Mouse (Mus musculus) cortical plate, adult 2 months (tissue): ENCODE measurements around the gene Hnf1b. TPM values are rescaled to one million over a fixed set of nuclear protein-coding genes. Genes with fewer than 3 reads are reported as not detected.

Source experiments
- H3K27ac ChIP-seq: fragments of 200-500 bp; 2 replicates; pipeline ENCODE4 v1.5.1; 2012; ENCODE audit warnings: low read length, control low read depth, inconsistent platforms; ENCODE audit not compliant: insufficient read depth
- H3K4me1 ChIP-seq: fragments of 200-500 bp; 2 replicates; pipeline ENCODE4 v1.6.1; 2011; ENCODE audit warnings: low read length; ENCODE audit not compliant: control insufficient read depth, insufficient read depth
- H3K4me3 ChIP-seq: fragments of 200-500 bp; 2 replicates; pipeline ENCODE4 v1.5.1; 2011; ENCODE audit warnings: mild to moderate bottlenecking, low read length, control low read depth; ENCODE audit not compliant: insufficient read depth
- CTCF ChIP-seq: fragments of 200-500 bp; IDR thresholded peaks from 2 replicates; pipeline ENCODE4 v1.5.1; 2011; ENCODE audit warnings: mild to moderate bottlenecking, control low read depth, low read length; ENCODE audit not compliant: insufficient read depth; ENCODE audit errors: extremely low read depth
- POLR2A ChIP-seq: fragments of 200-500 bp; IDR thresholded peaks from 2 replicates; pipeline ENCODE4 v1.6.1; 2011; ENCODE audit warnings: mild to moderate bottlenecking, low read length, control low read depth; ENCODE audit not compliant: insufficient read depth; ENCODE audit errors: extremely low read depth
- polyA plus RNA-seq: library from polyadenylated mRNA; depleted of rRNA; stranded (reverse); fragments of >200 nt; gene quantifications from 2 replicates; pipeline ENCODE4 v1.2.3, GENCODE M21; 2012

Gene Hnf1b
- polyA plus RNA-seq, 1 experiment: 0.04 TPM

GRCm38 (mm10) chr11:83819806-83820483 is 29.9 kb upstream of the Hnf1b start:
- TF ChIP-seq CTCF (no peak), POLR2A (no peak)
- Histone ChIP-seq H3K4me3 (no peak overlapping the region), H3K4me1 (no peaks in the 10 kb centered on the region), H3K27ac (no peak overlapping the region)

GRCm38 (mm10) chr11:83826142-83826541 is 23.7 kb upstream of the Hnf1b start:
- Histone ChIP-seq H3K4me1 (no peaks in the 10 kb centered on the region), H3K4me3 (no peak overlapping the region), H3K27ac (no peak overlapping the region)
- no peak for TF ChIP-seq POLR2A
- TF ChIP-seq CTCF: no peak

- H3K4me3 ChIP-seq: no peak overlapping the region
- no peak overlapping the region for H3K27ac ChIP-seq
- H3K4me1 ChIP-seq: no peaks in the 10 kb centered on the region
- TF ChIP-seq CTCF: no peak
- TF ChIP-seq POLR2A: no peak
Observed at GRCm38 (mm10) chr11:83828553-83829142, 21.2 kb upstream of the Hnf1b start.

GRCm38 (mm10) chr11:83832389-83832788 is 17.5 kb upstream of the Hnf1b start:
- no peak for TF ChIP-seq POLR2A
- peak; percentile 36; the same call in 1 of the 2 replicates for TF ChIP-seq CTCF
- no peak overlapping the region for H3K4me3 ChIP-seq
- H3K4me1 ChIP-seq: no peaks in the 10 kb centered on the region
- H3K27ac ChIP-seq: no peak overlapping the region

GRCm38 (mm10) chr11:83833517-83833916 is 16.3 kb upstream of the Hnf1b start:
- no peak overlapping the region for H3K27ac ChIP-seq
- H3K4me3 ChIP-seq: no peak overlapping the region
- H3K4me1 ChIP-seq: no peaks in the 10 kb centered on the region
- TF ChIP-seq POLR2A (no peak), CTCF (no peak)

GRCm38 (mm10) chr11:83833959-83834496 is 15.8 kb upstream of the Hnf1b start:
- Histone ChIP-seq H3K27ac (no peak overlapping the region), H3K4me3 (no peak overlapping the region), H3K4me1 (no peaks in the 10 kb centered on the region)
- TF ChIP-seq CTCF (no peak), POLR2A (no peak)

- TF ChIP-seq CTCF: no peak
- no peak for TF ChIP-seq POLR2A
- Histone ChIP-seq H3K4me1 (no peaks in the 10 kb centered on the region), H3K4me3 (no peak overlapping the region), H3K27ac (no peak overlapping the region)
Observed at GRCm38 (mm10) chr11:83839451-83839850, 10.4 kb upstream of the Hnf1b start.

- H3K27ac ChIP-seq: no peak overlapping the region
- no peaks in the 10 kb centered on the region for H3K4me1 ChIP-seq
- H3K4me3 ChIP-seq: no peak overlapping the region
- TF ChIP-seq CTCF (no peak), POLR2A (no peak)
Observed at GRCm38 (mm10) chr11:83843534-83843933, 6.3 kb upstream of the Hnf1b start.

- no peak overlapping the region for H3K4me3 ChIP-seq
Observed at GRCm38 (mm10) chr11:83850586-83851272, 866 bp downstream of the Hnf1b start.

More at GRCm38 (mm10) chr11:83850586-83851272, 866 bp downstream of the Hnf1b start:
- no peak for TF ChIP-seq POLR2A
- no peak for TF ChIP-seq CTCF
- no peak overlapping the region for H3K27ac ChIP-seq
- H3K4me1 ChIP-seq: no peaks in the 10 kb centered on the region
